Mouse (Mus musculus) liver, postnatal 0 days (tissue): Measurements from ENCODE around the gene Pex11a.

ENCODE experiments used
- CTCF ChIP-seq: sonication (generic); IDR thresholded peaks from 2 replicates; pipeline ENCODE4 v1.5.1; 2016; ENCODE audit warnings: antibody characterized with exemption, low read depth
- EP300 ChIP-seq: IDR thresholded peaks from 2 replicates; pipeline ENCODE4 v1.6.1; 2016; ENCODE audit warnings: antibody characterized with exemption, low read depth, mild to moderate bottlenecking

GRCm38 (mm10) chr7:79738913-79739312, 4.0 kb downstream of the Pex11a start:
- TF ChIP-seq EP300, result no peak
- TF ChIP-seq CTCF, result no peak
